Mouse (Mus musculus): Measurements from ENCODE around the gene Olfm2. TPM values are rescaled to one million over a fixed set of nuclear protein-coding genes. Genes with fewer than 3 reads are reported as not detected.

The Olfm2 gene
- polyA plus RNA-seq, 1 experiment = 2.2 TPM

DNA sequence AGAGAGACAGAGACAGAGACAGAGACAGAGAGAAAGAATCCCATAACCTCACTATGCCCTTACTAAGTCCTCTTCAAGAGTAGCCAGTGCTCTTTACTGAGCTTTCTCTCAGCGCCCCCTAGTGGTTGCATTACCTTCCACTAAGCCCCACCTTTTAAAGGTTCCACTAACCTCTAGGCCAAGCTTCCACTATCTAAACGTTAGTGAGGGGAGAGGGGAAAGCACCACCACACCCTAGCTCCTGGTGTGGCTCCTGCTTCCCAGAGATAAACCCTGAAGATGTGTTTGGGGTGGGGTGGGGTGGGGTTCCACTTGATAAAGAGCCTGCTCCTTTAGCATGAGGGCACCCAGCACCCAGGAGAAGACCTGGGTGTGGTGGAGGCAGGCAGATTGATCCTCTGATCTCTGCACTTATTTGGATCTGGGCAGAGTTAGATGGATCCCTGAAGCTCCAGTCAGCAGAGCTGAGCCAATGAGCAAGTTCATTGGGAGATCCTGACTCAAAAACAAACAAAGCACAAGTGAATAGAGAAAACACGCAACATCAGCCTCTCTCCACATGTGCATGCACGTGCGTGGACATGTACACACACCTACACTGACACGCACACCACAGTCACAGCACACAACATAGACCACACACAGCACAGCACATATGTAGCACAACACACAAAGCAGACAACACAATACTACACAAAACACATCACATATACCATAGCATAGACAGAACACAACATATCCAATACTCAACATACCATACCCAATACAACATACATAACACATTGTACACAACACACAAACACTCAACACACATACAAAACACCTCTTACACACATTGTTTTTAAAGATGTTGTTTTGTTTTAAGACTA is 11.2 kb upstream of the Olfm2 start:
- WGBS = 56% methylated on average over 6 of the region's 6 CpGs
- Histone ChIP-seq H3K36me3 (ENCODE audit: control insufficient read depth, insufficient read depth, low read length) (no peaks in the 10 kb centered on the region), H3K4me3 (ENCODE audit: low read depth, low read length) (no peak overlapping the region), H3K27ac (ENCODE audit: insufficient read depth, low read depth, low read length) (no peak overlapping the region), H3K4me1 (ENCODE audit: control insufficient read depth, insufficient read depth, insufficient read length, low read length) (no peaks in the 10 kb centered on the region), H3K27me3 (ENCODE audit: control insufficient read depth, insufficient read depth, low read length) (no peaks in the 10 kb centered on the region)
- TF ChIP-seq POLR2A (IDR thresholded peaks at IDR 0.05; ENCODE audit: low read depth, low read length) (no peak), CTCF (IDR thresholded peaks at IDR 0.05; ENCODE audit: extremely low read depth, insufficient read length, insufficient replicate concordance, low read depth, low read length) (peak; percentile 34; the same call in 1 of the 2 replicates)

DNA sequence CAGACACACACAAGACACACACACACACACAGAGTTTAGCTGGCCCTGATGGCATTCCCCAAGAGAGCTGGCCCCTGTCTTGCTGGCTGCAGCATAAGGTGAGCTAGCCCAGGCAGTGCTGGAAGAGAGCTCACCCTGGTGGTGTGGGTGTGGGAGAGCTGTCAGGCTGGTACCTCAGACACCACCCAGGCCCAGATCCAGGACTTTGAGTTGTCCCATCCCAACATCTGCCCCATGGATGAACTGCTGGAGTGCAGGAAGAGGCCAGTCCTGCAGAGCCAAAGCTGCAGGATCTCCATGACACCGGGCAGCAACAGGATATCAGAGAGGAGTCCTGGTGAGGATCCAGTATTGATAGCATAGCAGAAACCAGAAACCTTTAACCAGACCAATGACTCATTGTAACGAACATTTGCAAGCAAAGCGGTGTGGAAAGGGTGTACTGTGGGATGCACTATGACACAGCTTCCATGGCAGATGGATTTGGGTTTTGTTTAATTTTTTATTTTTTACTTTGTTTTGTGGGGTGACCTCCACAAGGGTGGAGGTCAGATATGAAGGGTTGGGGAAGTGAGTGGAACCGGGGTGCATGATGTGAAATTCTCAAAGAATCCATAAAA is 10.0 kb upstream of the Olfm2 start:
- no peaks in the 10 kb centered on the region for H3K4me1 ChIP-seq (ENCODE audit: control insufficient read depth, insufficient read depth, insufficient read length, low read length)
- no peaks in the 10 kb centered on the region for H3K27me3 ChIP-seq (ENCODE audit: control insufficient read depth, insufficient read depth, low read length)
- WGBS = 78% methylated on average over 4 of the region's 4 CpGs
- no peak for TF ChIP-seq POLR2A (IDR thresholded peaks at IDR 0.05; ENCODE audit: low read depth, low read length)
- no peak for TF ChIP-seq CTCF (IDR thresholded peaks at IDR 0.05; ENCODE audit: extremely low read depth, insufficient read length, insufficient replicate concordance, low read depth, low read length)
- no peak overlapping the region for H3K27ac ChIP-seq (ENCODE audit: insufficient read depth, low read depth, low read length)
- no peak overlapping the region for H3K4me3 ChIP-seq (ENCODE audit: low read depth, low read length)
- H3K36me3 ChIP-seq (ENCODE audit: control insufficient read depth, insufficient read depth, low read length) = no peaks in the 10 kb centered on the region

- Histone ChIP-seq H3K27me3 (ENCODE audit: control insufficient read depth, insufficient read depth, low read length) (no peaks in the 10 kb centered on the region), H3K4me1 (ENCODE audit: control insufficient read depth, insufficient read depth, insufficient read length, low read length) (no peaks in the 10 kb centered on the region), H3K36me3 (ENCODE audit: control insufficient read depth, insufficient read depth, low read length) (no peaks in the 10 kb centered on the region), H3K27ac (ENCODE audit: insufficient read depth, low read depth, low read length) (no peak overlapping the region), H3K4me3 (ENCODE audit: low read depth, low read length) (no peak overlapping the region)
- TF ChIP-seq POLR2A (IDR thresholded peaks at IDR 0.05; ENCODE audit: low read depth, low read length) = no peak
- no peak for TF ChIP-seq CTCF (IDR thresholded peaks at IDR 0.05; ENCODE audit: extremely low read depth, insufficient read length, insufficient replicate concordance, low read depth, low read length)
- 81% methylated on average over 2 of the region's 2 CpGs for WGBS
These were observed 8.2 kb upstream of the Olfm2 start for GRCm38 (mm10) chr9:20754335-20754734.

DNA sequence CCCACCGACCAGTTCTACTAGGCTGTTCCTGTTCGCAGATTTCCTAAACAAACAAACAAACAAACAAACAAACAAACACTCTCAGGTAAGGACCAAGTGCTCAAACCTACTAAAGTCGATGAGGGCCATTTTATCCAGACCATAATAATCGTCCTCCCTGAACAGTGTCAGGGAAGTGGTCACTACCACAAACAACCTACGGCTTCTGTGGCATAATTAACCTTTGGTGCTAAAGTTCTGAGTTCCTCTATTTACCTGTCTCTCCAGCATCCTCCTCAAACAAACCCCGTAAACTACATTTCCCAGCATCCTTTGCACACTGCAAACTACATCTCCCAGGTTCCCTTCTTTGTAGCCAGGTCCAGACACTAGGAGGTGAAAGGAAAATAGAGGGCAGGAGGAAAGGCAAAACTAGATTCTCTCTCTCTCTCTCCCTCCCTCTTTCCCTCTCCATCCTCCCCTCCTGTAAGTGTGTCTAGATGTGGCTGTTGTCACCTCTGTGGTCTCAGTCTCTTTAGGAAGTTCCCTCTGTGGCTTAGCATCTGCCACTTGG is 5.4 kb upstream of the Olfm2 start:
- 41% methylated on average over 6 of the region's 6 CpGs for WGBS
- no peak overlapping the region for H3K4me3 ChIP-seq (ENCODE audit: low read depth, low read length)
- H3K36me3 ChIP-seq (ENCODE audit: control insufficient read depth, insufficient read depth, low read length) = no peaks in the 10 kb centered on the region
- TF ChIP-seq POLR2A (IDR thresholded peaks at IDR 0.05; ENCODE audit: low read depth, low read length) = no peak
- TF ChIP-seq CTCF (IDR thresholded peaks at IDR 0.05; ENCODE audit: extremely low read depth, insufficient read length, insufficient replicate concordance, low read depth, low read length) = no peak
- H3K27me3 ChIP-seq (ENCODE audit: control insufficient read depth, insufficient read depth, low read length) = peaks cover 8% of the 10 kb centered on the region; the same call in 1 of the 2 replicates
- H3K27ac ChIP-seq (ENCODE audit: insufficient read depth, low read depth, low read length) = no peak overlapping the region
- no peaks in the 10 kb centered on the region for H3K4me1 ChIP-seq (ENCODE audit: control insufficient read depth, insufficient read depth, insufficient read length, low read length)

DNA sequence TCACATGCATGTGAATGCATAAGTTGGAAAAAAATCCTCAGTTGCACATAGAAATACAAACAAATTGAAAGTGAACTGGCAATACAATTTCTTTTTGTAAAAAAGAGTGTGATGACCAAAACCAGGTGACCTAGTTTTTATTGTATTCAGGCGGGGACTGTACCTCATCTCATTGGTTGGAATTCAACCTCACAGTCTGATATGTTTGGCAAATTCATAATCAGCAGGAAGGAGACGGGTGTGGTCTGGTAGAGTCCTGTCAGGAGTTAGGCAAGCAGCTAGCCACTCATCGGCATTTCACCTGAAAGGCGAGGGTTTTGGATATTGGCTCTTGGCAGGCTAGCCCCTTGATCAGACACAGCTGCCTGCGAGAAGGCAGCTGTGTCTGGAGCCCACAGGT is 3.1 kb upstream of the Olfm2 start:
- Histone ChIP-seq H3K4me3 (ENCODE audit: low read depth, low read length) (no peak overlapping the region), H3K36me3 (ENCODE audit: control insufficient read depth, insufficient read depth, low read length) (no peaks in the 10 kb centered on the region), H3K27me3 (ENCODE audit: control insufficient read depth, insufficient read depth, low read length) (peaks cover 26% of the 10 kb centered on the region), H3K27ac (ENCODE audit: insufficient read depth, low read depth, low read length) (no peak overlapping the region), H3K4me1 (ENCODE audit: control insufficient read depth, insufficient read depth, insufficient read length, low read length) (no peaks in the 10 kb centered on the region)
- TF ChIP-seq CTCF (IDR thresholded peaks at IDR 0.05; ENCODE audit: extremely low read depth, insufficient read length, insufficient replicate concordance, low read depth, low read length) (no peak), POLR2A (IDR thresholded peaks at IDR 0.05; ENCODE audit: low read depth, low read length) (no peak)
- WGBS = 25% methylated on average over 5 of the region's 5 CpGs

- Histone ChIP-seq H3K36me3 (ENCODE audit: control insufficient read depth, insufficient read depth, low read length) (no peaks in the 10 kb centered on the region), H3K27ac (ENCODE audit: insufficient read depth, low read depth, low read length) (no peak overlapping the region), H3K4me1 (ENCODE audit: control insufficient read depth, insufficient read depth, insufficient read length, low read length) (no peaks in the 10 kb centered on the region), H3K4me3 (ENCODE audit: low read depth, low read length) (no peak overlapping the region), H3K27me3 (ENCODE audit: control insufficient read depth, insufficient read depth, low read length) (peaks cover 29% of the 10 kb centered on the region)
- WGBS = 43% methylated on average over 3 of the region's 3 CpGs
- TF ChIP-seq POLR2A (IDR thresholded peaks at IDR 0.05; ENCODE audit: low read depth, low read length) = no peak
- TF ChIP-seq CTCF (IDR thresholded peaks at IDR 0.05; ENCODE audit: extremely low read depth, insufficient read length, insufficient replicate concordance, low read depth, low read length) = no peak
These were observed 2.4 kb upstream of the Olfm2 start for GRCm38 (mm10) chr9:20748540-20748939.

- Histone ChIP-seq H3K27ac (ENCODE audit: insufficient read depth, low read depth, low read length) (no peak overlapping the region), H3K36me3 (ENCODE audit: control insufficient read depth, insufficient read depth, low read length) (no peaks in the 10 kb centered on the region), H3K4me1 (ENCODE audit: control insufficient read depth, insufficient read depth, insufficient read length, low read length) (no peaks in the 10 kb centered on the region), H3K27me3 (ENCODE audit: control insufficient read depth, insufficient read depth, low read length) (peaks cover 29% of the 10 kb centered on the region), H3K4me3 (ENCODE audit: low read depth, low read length) (no peak overlapping the region)
- 17% methylated on average over 3 of the region's 3 CpGs for WGBS
- TF ChIP-seq CTCF (IDR thresholded peaks at IDR 0.05; ENCODE audit: extremely low read depth, insufficient read length, insufficient replicate concordance, low read depth, low read length) (no peak), POLR2A (IDR thresholded peaks at IDR 0.05; ENCODE audit: low read depth, low read length) (no peak)
These were observed 1.5 kb upstream of the Olfm2 start for GRCm38 (mm10) chr9:20747682-20748081.
